Mouse (Mus musculus): ENCODE results near the gene Gm20736. TPM values are rescaled to one million over a fixed set of nuclear protein-coding genes. Genes with fewer than 3 reads are reported as not detected.
"Not testable (repeated sequence)": the region's sequence is repeated elsewhere in the genome, so short reads cannot be mapped to it uniquely, and the experiment has no call there.

Gene Gm20736
- not detected in 2 replicates for polyA plus RNA-seq (2012; ENCODE audit: insufficient read depth, insufficient read length, missing spikeins)

DNA sequence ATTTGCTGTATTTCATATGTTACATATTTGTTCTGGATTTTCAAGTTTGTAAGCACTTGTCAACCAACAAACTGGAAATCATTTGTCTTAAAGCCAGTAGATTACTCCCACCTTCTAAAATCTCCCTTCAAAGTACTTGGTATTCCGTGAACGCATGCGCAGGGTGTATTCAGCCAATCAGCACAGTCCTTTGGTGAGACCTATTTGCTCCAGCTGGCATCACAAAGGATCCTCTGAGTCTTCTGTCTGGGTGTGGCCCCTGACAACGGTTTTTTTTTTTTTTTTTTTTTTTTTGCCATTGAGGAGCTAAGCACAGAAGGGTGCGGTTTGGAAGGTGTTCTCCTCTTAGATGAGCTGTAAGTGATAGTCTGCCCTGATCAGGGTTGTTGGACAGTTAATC is at the start of gene Gm20736:
Gene Gm20736 (plus strand): TSS at position 301 of the 400 bp plus-strand sequence.
- H3K4me3 ChIP-seq (ENCODE audit: insufficient read depth, low read depth, low read length); H3K4me1 ChIP-seq (ENCODE audit: control insufficient read depth, insufficient read depth, insufficient read length, low read length); H3K27ac ChIP-seq (replicated peaks; ENCODE audit: low read depth, low read length): not testable (repeated sequence)

Other genes with a start within 250 kb of the Gm20736 start
- gene Gm20924, start 170.2 kb upstream of the Gm20736 start, polyA plus RNA-seq (2012; ENCODE audit: insufficient read depth, insufficient read length, missing spikeins) = not detected in 2 replicates